Mouse (Mus musculus) gastrocnemius, postnatal 14 days (tissue): ENCODE data around the gene Hint1. TPM values are rescaled to one million over a fixed set of nuclear protein-coding genes. Genes with fewer than 3 reads are reported as not detected.
A peak's percentile ranks its signal among the peaks of the same experiment; 100 is the strongest.
"Not testable (repeated sequence)": the region's sequence is repeated elsewhere in the genome, so short reads cannot be mapped to it uniquely, and the experiment has no call there.

Experiments
- DNase-seq: peaks from one replicate; pipeline ENCODE4 v3.0.0; 2021; ENCODE audit warnings: mixed read lengths
- intact Hi-C: fragments of 180-260 bp; cut with DNase I; formaldehyde crosslinking; loops from one replicate; pipeline ENCODE4 v1.15.1; 2025; ENCODE audit warnings: low total_unique reads
- total RNA-seq, 2 experiments: library from RNA; stranded (reverse); gene quantifications; 2 replicates each; pipeline ENCODE4 v1.2.3; 2021

The Hint1 gene
- total RNA-seq, 2 experiments from 2014 or later, result 192 to 195 TPM

- intact Hi-C loops, result no loop called here
- no peak for DNase-seq
These were observed 19.2 kb downstream of the Hint1 start for GRCm38 (mm10) chr11:54885406-54885805.

GRCm38 (mm10) chr11:54887927-54888326 lies 21.7 kb downstream of the Hint1 start:
- DNase-seq, result no peak
- intact Hi-C loops, result no loop called here

GRCm38 (mm10) chr11:54891341-54891740 lies 25.2 kb downstream of the Hint1 start:
- intact Hi-C loops, result no loop called here
- DNase-seq, result no peak

- intact Hi-C loops, result no loop called here
- no peak for DNase-seq
These were observed 25.9 kb downstream of the Hint1 start for GRCm38 (mm10) chr11:54892091-54892490.

GRCm38 (mm10) chr11:54894589-54894988 lies 28.4 kb downstream of the Hint1 start:
- intact Hi-C loops, result no loop called here
- DNase-seq, result no peak

- intact Hi-C loops, result not testable (repeated sequence)
These were observed 30.5 kb downstream of the Hint1 start for GRCm38 (mm10) chr11:54896646-54897045.

GRCm38 (mm10) chr11:54897470-54897869 lies 31.3 kb downstream of the Hint1 start:
- intact Hi-C loops, result no loop called here
- DNase-seq, result no peak

More at GRCm38 (mm10) chr11:54896646-54897045, 30.5 kb downstream of the Hint1 start:
- not testable (repeated sequence) for DNase-seq

GRCm38 (mm10) chr11:54899657-54900056 lies 33.5 kb downstream of the Hint1 start:
- intact Hi-C loops, result no loop called here
- no peak for DNase-seq

- intact Hi-C loops, result no loop called here
- peak; percentile 78 for DNase-seq
These were observed 36.4 kb downstream of the Hint1 start, which contains the start of gene Gpx3 for GRCm38 (mm10) chr11:54902333-54903323. TSS of gene Gpx3 (plus strand) at chr11:54902453.

GRCm38 (mm10) chr11:54903339-54903738 lies 37.2 kb downstream of the Hint1 start:
- no peak for DNase-seq
- intact Hi-C loops, result no loop called here

- intact Hi-C loops, result no loop called here
These were observed 37.9 kb downstream of the Hint1 start for GRCm38 (mm10) chr11:54903940-54904706.

GRCm38 (mm10) chr11:54905086-54905485 lies 38.9 kb downstream of the Hint1 start:
- intact Hi-C loops, result no loop called here
- DNase-seq, result no peak

More at GRCm38 (mm10) chr11:54903940-54904706, 37.9 kb downstream of the Hint1 start:
- DNase-seq, result no peak

GRCm38 (mm10) chr11:54905931-54906330 lies 39.7 kb downstream of the Hint1 start:
- intact Hi-C loops, result no loop called here
- DNase-seq, result peak; percentile 54

- intact Hi-C loops, result no loop called here
These were observed 40.3 kb downstream of the Hint1 start for GRCm38 (mm10) chr11:54906466-54906865.

GRCm38 (mm10) chr11:54907259-54907658 lies 41.1 kb downstream of the Hint1 start:
- intact Hi-C loops, result no loop called here
- no peak for DNase-seq

More at GRCm38 (mm10) chr11:54906466-54906865, 40.3 kb downstream of the Hint1 start:
- no peak for DNase-seq

- DNase-seq, result no peak
- intact Hi-C loops, result no loop called here
These were observed 43.1 kb downstream of the Hint1 start for GRCm38 (mm10) chr11:54909273-54909672.

GRCm38 (mm10) chr11:54910081-54910665 lies 44.0 kb downstream of the Hint1 start:
- intact Hi-C loops, result no loop called here
- DNase-seq, result no peak

GRCm38 (mm10) chr11:54911201-54911600 lies 45.0 kb downstream of the Hint1 start:
- intact Hi-C loops, result no loop called here
- DNase-seq, result no peak

GRCm38 (mm10) chr11:54911671-54912502 lies 45.7 kb downstream of the Hint1 start:
- no peak for DNase-seq
- intact Hi-C loops, result no loop called here
